Mouse (Mus musculus) bone marrow macrophage, adult 2 months (primary cell): ENCODE measurements at regions not wholly inside any gene's neighbourhood (a gene's known extent, or its start where the extent isn't known, plus 50 kb on each side); places are given as distances from the start of the nearest gene placed in this dataset.

ENCODE experiments used
- CTCF ChIP-seq: IDR thresholded peaks from 2 replicates; pipeline ENCODE4 v1.5.1; 2012; ENCODE audit warnings: low read depth, mild to moderate bottlenecking, low read length, moderate library complexity
- POLR2A ChIP-seq: IDR thresholded peaks from 2 replicates; pipeline ENCODE4 v1.6.1; 2012; ENCODE audit warnings: mild to moderate bottlenecking, low read depth, low read length, borderline replicate concordance

DNA sequence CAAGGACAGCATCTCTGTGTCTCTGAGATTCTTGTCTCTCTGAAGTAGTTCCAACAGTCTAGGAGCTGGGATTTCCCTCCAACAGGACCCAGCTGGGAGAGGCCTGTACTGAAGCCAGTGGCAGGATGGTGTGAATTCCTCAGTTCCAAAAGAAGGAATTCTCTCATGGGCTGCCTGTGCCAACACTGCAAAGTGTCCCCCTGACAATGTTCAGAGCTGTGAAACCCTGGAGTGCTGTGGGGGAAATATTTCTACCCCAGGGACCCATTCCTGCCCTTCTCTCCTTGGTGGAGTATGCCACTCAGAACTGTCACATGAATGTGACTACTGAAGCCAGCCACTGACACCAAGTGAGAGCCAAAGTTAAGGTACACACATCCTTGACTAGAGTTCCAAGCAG is 55.7 kb upstream of the Rcn1 start:
- TF ChIP-seq POLR2A (no peak), CTCF (no peak)
